Mouse (Mus musculus) neural tube, embryonic 13.5 days (tissue): ENCODE results near the gene Patl2. TPM values are rescaled to one million over a fixed set of nuclear protein-coding genes. Genes with fewer than 3 reads are reported as not detected.
A peak's percentile ranks its signal among the peaks of the same experiment; 100 is the strongest.
"Not testable (repeated sequence)": the region's sequence is repeated elsewhere in the genome, so short reads cannot be mapped to it uniquely, and the experiment has no call there.

Experiments
- ATAC-seq: fragments of 200-750 bp; cut with Nextera tagmentation; 2 replicates; pipeline ENCODE4 v1.8.0; 2017; ENCODE audit warnings: low read depth, mild to moderate bottlenecking, moderate TSS enrichment, moderate library complexity
- H3K27ac ChIP-seq: fragments of 300-500 bp; sonication (generic); replicated peaks from 2 replicates; pipeline ENCODE4 v1.5.1; 2015; ENCODE audit warnings: moderate library complexity, mild to moderate bottlenecking, inconsistent platforms
- H3K27me3 ChIP-seq: fragments of 300-500 bp; sonication (generic); 2 replicates; pipeline ENCODE4 v1.6.1; 2015; ENCODE audit warnings: mild to moderate bottlenecking, inconsistent platforms
- H3K36me3 ChIP-seq: fragments of 300-500 bp; sonication (generic); 2 replicates; pipeline ENCODE4 v1.6.1; 2015; ENCODE audit warnings: mild to moderate bottlenecking, inconsistent platforms
- H3K4me1 ChIP-seq: fragments of 300-500 bp; sonication (generic); replicated peaks from 2 replicates; pipeline ENCODE4 v1.6.1; 2015; ENCODE audit warnings: inconsistent platforms
- H3K4me2 ChIP-seq: fragments of 300-500 bp; sonication (generic); 2 replicates; pipeline ENCODE4 v1.6.1; 2015; ENCODE audit warnings: inconsistent platforms, mild to moderate bottlenecking, moderate library complexity
- H3K4me3 ChIP-seq: fragments of 300-500 bp; sonication (generic); 2 replicates; pipeline ENCODE4 v1.5.1; 2015; ENCODE audit warnings: mild to moderate bottlenecking, inconsistent platforms
- H3K9ac ChIP-seq: fragments of 300-500 bp; sonication (generic); 2 replicates; pipeline ENCODE4 v1.6.1; 2015; ENCODE audit warnings: moderate library complexity, mild to moderate bottlenecking, inconsistent platforms
- H3K9me3 ChIP-seq: fragments of 300-500 bp; sonication (generic); 2 replicates; pipeline ENCODE4 v1.6.1; 2016; ENCODE audit warnings: inconsistent platforms
- WGBS: fragments of 180-500 bp; shearing (Covaris S2); methylation state at CpG from one replicate; pipeline ENCODE4 v1.1.7; 2015; 5-methylcytosine and 5-hydroxymethylcytosine counted together
- polyA plus RNA-seq: library from polyadenylated mRNA; unstranded; fragments of >200 nt; fragmentation: Nextera tagmentation; extraction: Ambion mirVana; gene quantifications from 2 replicates; pipeline ENCODE4 v1.2.1, GENCODE M21; 2015

The Patl2 gene
- polyA plus RNA-seq, 1 experiment from 2014 or later: not detected

GRCm38 (mm10) chr2:122217075-122217474, 31.1 kb upstream of the Patl2 start:
- not testable (repeated sequence) for H3K27ac ChIP-seq, H3K9ac ChIP-seq, H3K4me1 ChIP-seq, H3K9me3 ChIP-seq, H3K4me2 ChIP-seq, H3K36me3 ChIP-seq, ATAC-seq, H3K27me3 ChIP-seq, H3K4me3 ChIP-seq
- 93% methylated on average over 4 of the region's 4 CpGs for WGBS

- no peaks in the 10 kb centered on the region for H3K4me1 ChIP-seq
- H3K4me3 ChIP-seq: no peak overlapping the region
- WGBS: 38% methylated on average over 3 of the region's 3 CpGs
- no peak for ATAC-seq
- no peak overlapping the region for H3K27ac ChIP-seq
- no peak overlapping the region for H3K9ac ChIP-seq
- no peak overlapping the region for H3K4me2 ChIP-seq
- no peaks in the 10 kb centered on the region for H3K27me3 ChIP-seq
- no peaks in the 10 kb centered on the region for H3K9me3 ChIP-seq
- H3K36me3 ChIP-seq: no peaks in the 10 kb centered on the region
Observed at GRCm38 (mm10) chr2:122210534-122211228, 24.7 kb upstream of the Patl2 start.

GRCm38 (mm10) chr2:122206440-122207107, 20.6 kb upstream of the Patl2 start:
- WGBS: 71% methylated on average over 2 of the region's 2 CpGs

GRCm38 (mm10) chr2:122201501-122201900, 15.5 kb upstream of the Patl2 start:
- Histone ChIP-seq H3K4me2 (no peak overlapping the region), H3K27me3 (no peaks in the 10 kb centered on the region), H3K27ac (no peak overlapping the region), H3K36me3 (no peaks in the 10 kb centered on the region), H3K4me3 (no peak overlapping the region), H3K4me1 (no peaks in the 10 kb centered on the region), H3K9me3 (no peaks in the 10 kb centered on the region), H3K9ac (no peak overlapping the region)
- ATAC-seq: no peak
- WGBS: 94% methylated on average over 1 of the region's 1 CpGs

More at GRCm38 (mm10) chr2:122206440-122207107, 20.6 kb upstream of the Patl2 start:
- no peaks in the 10 kb centered on the region for H3K27me3 ChIP-seq
- H3K4me3 ChIP-seq: no peak overlapping the region
- H3K4me2 ChIP-seq: no peak overlapping the region
- no peaks in the 10 kb centered on the region for H3K4me1 ChIP-seq
- H3K36me3 ChIP-seq: no peaks in the 10 kb centered on the region
- ATAC-seq: no peak
- no peaks in the 10 kb centered on the region for H3K9me3 ChIP-seq
- no peak overlapping the region for H3K27ac ChIP-seq
- H3K9ac ChIP-seq: no peak overlapping the region

- Histone ChIP-seq H3K36me3 (no peaks in the 10 kb centered on the region), H3K4me3 (no peak overlapping the region), H3K4me1 (no peaks in the 10 kb centered on the region), H3K9ac (no peak overlapping the region), H3K4me2 (no peak overlapping the region), H3K9me3 (no peaks in the 10 kb centered on the region), H3K27ac (no peak overlapping the region), H3K27me3 (no peaks in the 10 kb centered on the region)
- ATAC-seq: peak; percentile 67
- WGBS: 68% methylated on average over 1 of the region's 1 CpGs
Observed at GRCm38 (mm10) chr2:122194509-122194929, 8.5 kb upstream of the Patl2 start.

GRCm38 (mm10) chr2:122191849-122192248, 5.9 kb upstream of the Patl2 start:
- H3K36me3 ChIP-seq: no peaks in the 10 kb centered on the region
- H3K27ac ChIP-seq: no peak overlapping the region
- no peak overlapping the region for H3K4me3 ChIP-seq
- no peak overlapping the region for H3K9ac ChIP-seq
- no peaks in the 10 kb centered on the region for H3K4me1 ChIP-seq
- ATAC-seq: no peak
- H3K27me3 ChIP-seq: no peaks in the 10 kb centered on the region
- H3K4me2 ChIP-seq: no peak overlapping the region
- no peaks in the 10 kb centered on the region for H3K9me3 ChIP-seq
- WGBS: 74% methylated on average over 3 of the region's 3 CpGs

- Histone ChIP-seq H3K4me1 (no peaks in the 10 kb centered on the region), H3K9ac (no peak overlapping the region), H3K27me3 (no peaks in the 10 kb centered on the region), H3K9me3 (no peaks in the 10 kb centered on the region), H3K4me3 (no peak overlapping the region), H3K27ac (no peak overlapping the region), H3K4me2 (no peak overlapping the region), H3K36me3 (no peaks in the 10 kb centered on the region)
- WGBS: 94% methylated on average over 3 of the region's 3 CpGs
- ATAC-seq: no peak
Observed at GRCm38 (mm10) chr2:122186751-122187150, 762 bp upstream of the Patl2 start.

GRCm38 (mm10) chr2:122185086-122185485, 903 bp downstream of the Patl2 start:
- no peaks in the 10 kb centered on the region for H3K27me3 ChIP-seq
- H3K4me2 ChIP-seq: no peak overlapping the region
- H3K4me3 ChIP-seq: no peak overlapping the region
- WGBS: 87% methylated on average over 4 of the region's 4 CpGs
- H3K9me3 ChIP-seq: no peaks in the 10 kb centered on the region
- no peaks in the 10 kb centered on the region for H3K4me1 ChIP-seq
- no peak overlapping the region for H3K27ac ChIP-seq
- no peak for ATAC-seq
- no peaks in the 10 kb centered on the region for H3K36me3 ChIP-seq
- no peak overlapping the region for H3K9ac ChIP-seq

GRCm38 (mm10) chr2:122180051-122180822, 5.8 kb downstream of the Patl2 start:
- no peaks in the 10 kb centered on the region for H3K27me3 ChIP-seq
- H3K27ac ChIP-seq: no peak overlapping the region
- no peaks in the 10 kb centered on the region for H3K4me1 ChIP-seq
- no peak overlapping the region for H3K4me2 ChIP-seq
- ATAC-seq: no peak
- H3K4me3 ChIP-seq: no peak overlapping the region
- H3K36me3 ChIP-seq: no peaks in the 10 kb centered on the region
- no peak overlapping the region for H3K9ac ChIP-seq
- WGBS: 76% methylated on average over 8 of the region's 8 CpGs
- H3K9me3 ChIP-seq: no peaks in the 10 kb centered on the region

- H3K9ac ChIP-seq: no peak overlapping the region
- H3K36me3 ChIP-seq: no peaks in the 10 kb centered on the region
- H3K4me2 ChIP-seq: no peak overlapping the region
- WGBS: 97% methylated on average over 2 of the region's 2 CpGs
- H3K9me3 ChIP-seq: no peaks in the 10 kb centered on the region
- ATAC-seq: no peak
- no peak overlapping the region for H3K27ac ChIP-seq
- H3K27me3 ChIP-seq: no peaks in the 10 kb centered on the region
- H3K4me1 ChIP-seq: no peaks in the 10 kb centered on the region
- no peak overlapping the region for H3K4me3 ChIP-seq
Observed at GRCm38 (mm10) chr2:122172188-122172587, 13.8 kb downstream of the Patl2 start.

- Histone ChIP-seq H3K27ac (no peak overlapping the region), H3K4me1 (no peaks in the 10 kb centered on the region), H3K4me3 (no peak overlapping the region), H3K36me3 (no peaks in the 10 kb centered on the region), H3K9me3 (no peaks in the 10 kb centered on the region), H3K27me3 (no peaks in the 10 kb centered on the region), H3K4me2 (no peak overlapping the region), H3K9ac (no peak overlapping the region)
- 91% methylated on average over 6 of the region's 6 CpGs for WGBS
- no peak for ATAC-seq
Observed at GRCm38 (mm10) chr2:122171292-122171691, 14.7 kb downstream of the Patl2 start.

- H3K4me1 ChIP-seq: no peaks in the 10 kb centered on the region
- no peak for ATAC-seq
- 85% methylated on average over 11 of the region's 11 CpGs for WGBS
Observed at GRCm38 (mm10) chr2:122164293-122164692, 21.7 kb downstream of the Patl2 start.

More at GRCm38 (mm10) chr2:122164293-122164692, 21.7 kb downstream of the Patl2 start:
- no peaks in the 10 kb centered on the region for H3K9me3 ChIP-seq
- H3K4me3 ChIP-seq: no peak overlapping the region
- H3K9ac ChIP-seq: no peak overlapping the region
- H3K27me3 ChIP-seq: no peaks in the 10 kb centered on the region
- H3K27ac ChIP-seq: no peak overlapping the region
- H3K4me2 ChIP-seq: no peak overlapping the region
- no peaks in the 10 kb centered on the region for H3K36me3 ChIP-seq
